Mouse (Mus musculus) bone marrow, adult 2 months (tissue): ENCODE measurements around the gene Clip3. TPM values are rescaled to one million over a fixed set of nuclear protein-coding genes. Genes with fewer than 3 reads are reported as not detected.

ENCODE experiments used
- H3K27ac ChIP-seq: fragments of 200-500 bp; 2 replicates; pipeline ENCODE4 v1.5.1; 2012; ENCODE audit warnings: low read depth, mild to moderate bottlenecking, control low read depth, inconsistent platforms, low read length; ENCODE audit not compliant: control insufficient read depth, poor library complexity, insufficient read depth
- H3K4me1 ChIP-seq: fragments of 200-500 bp; 2 replicates; pipeline ENCODE4 v1.6.1; 2011; ENCODE audit warnings: low read length; ENCODE audit not compliant: control insufficient read depth, insufficient read depth
- H3K4me3 ChIP-seq: fragments of 200-500 bp; replicated peaks from 2 replicates; pipeline ENCODE3; 2011; ENCODE audit warnings: mild to moderate bottlenecking, low read depth, low read length, control low read depth; ENCODE audit not compliant: control insufficient read depth
- CTCF ChIP-seq: fragments of 200-500 bp; IDR thresholded peaks from 2 replicates; pipeline ENCODE4 v1.5.1; 2011; ENCODE audit warnings: low read length, control low read depth; ENCODE audit not compliant: control insufficient read depth, insufficient read depth
- POLR2A ChIP-seq: fragments of 200-500 bp; IDR thresholded peaks from 2 replicates; pipeline ENCODE4 v1.6.1; 2011; ENCODE audit warnings: low read depth, mild to moderate bottlenecking, control low read depth, low read length, borderline replicate concordance; ENCODE audit not compliant: control insufficient read depth
- WGBS: fragments of 180-500 bp; shearing (Covaris S2); methylation state at CpG from one replicate; pipeline ENCODE4 v1.1.7; 2018; 5-methylcytosine and 5-hydroxymethylcytosine counted together
- polyA plus RNA-seq: library from polyadenylated mRNA; stranded (reverse); fragments of >200 nt; gene quantifications from 2 replicates; pipeline ENCODE4 v1.2.4, GENCODE M21; 2011; ENCODE audit warnings: low replicate concordance; ENCODE audit not compliant: missing spikeins, insufficient read depth, insufficient read length

The Clip3 gene
- polyA plus RNA-seq, 1 experiment = 3.5 TPM

DNA sequence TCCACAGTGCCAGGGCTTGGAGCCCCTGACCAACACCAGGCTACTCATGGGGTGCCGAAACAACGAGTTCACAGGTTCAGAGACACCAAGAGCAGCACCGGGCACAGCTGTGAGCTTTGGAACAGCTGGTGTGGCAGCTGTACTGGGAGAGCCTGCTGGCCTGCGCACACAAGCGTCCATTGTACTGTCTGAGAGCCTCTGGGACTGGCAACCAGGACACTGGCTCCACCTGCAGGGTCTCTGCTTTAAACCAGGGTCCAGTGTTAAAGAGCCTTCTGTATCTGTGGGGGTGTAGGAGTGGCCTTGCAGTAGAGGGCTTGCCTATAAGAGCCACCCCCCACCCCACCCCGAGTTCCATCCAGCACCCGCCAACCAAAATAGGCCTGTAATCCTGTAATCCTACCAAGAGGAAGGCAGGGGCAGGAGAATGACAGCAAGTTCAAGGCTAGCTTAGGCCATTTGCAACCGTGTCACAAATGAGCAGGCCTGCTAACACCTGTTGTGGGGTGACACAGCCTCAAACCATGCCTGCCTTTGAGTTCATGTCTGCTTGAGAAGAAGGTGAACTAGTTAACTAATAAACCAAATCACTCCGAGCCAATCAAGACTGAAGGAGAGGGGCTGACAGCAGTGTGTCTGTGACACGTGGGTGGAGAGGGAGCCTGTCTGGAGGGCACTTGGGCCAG lies 1.7 kb upstream of the Clip3 start:
- Histone ChIP-seq H3K4me3 (no peak overlapping the region), H3K27ac (no peak overlapping the region), H3K4me1 (no peaks in the 10 kb centered on the region)
- no peak for TF ChIP-seq POLR2A
- TF ChIP-seq CTCF = no peak
- 77% methylated on average over 10 of the region's 10 CpGs for WGBS

DNA sequence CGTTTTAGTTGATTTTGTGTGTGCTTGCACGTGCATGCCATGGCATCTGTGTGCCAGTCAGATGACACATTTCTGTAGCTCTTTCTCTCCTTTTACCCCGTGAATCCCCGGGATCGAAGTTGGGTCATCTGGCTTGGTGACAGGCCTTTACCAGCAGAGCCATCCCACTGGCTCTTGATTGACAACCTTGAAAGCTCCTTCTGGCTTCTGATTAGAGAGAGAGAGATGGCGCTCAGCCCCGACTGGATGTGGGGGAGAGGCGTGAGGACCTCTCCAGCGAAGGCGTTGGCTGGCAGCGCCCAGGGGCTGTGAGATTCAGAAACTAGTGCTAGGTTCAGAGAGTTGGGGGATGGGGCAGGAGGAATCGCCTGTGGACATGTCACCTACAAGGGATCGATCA lies 2.3 kb downstream of the Clip3 start:
- no peaks in the 10 kb centered on the region for H3K4me1 ChIP-seq
- TF ChIP-seq POLR2A (no peak), CTCF (no peak)
- WGBS = 82% methylated on average over 13 of the region's 13 CpGs
- no peak overlapping the region for H3K4me3 ChIP-seq
- H3K27ac ChIP-seq = no peak overlapping the region

DNA sequence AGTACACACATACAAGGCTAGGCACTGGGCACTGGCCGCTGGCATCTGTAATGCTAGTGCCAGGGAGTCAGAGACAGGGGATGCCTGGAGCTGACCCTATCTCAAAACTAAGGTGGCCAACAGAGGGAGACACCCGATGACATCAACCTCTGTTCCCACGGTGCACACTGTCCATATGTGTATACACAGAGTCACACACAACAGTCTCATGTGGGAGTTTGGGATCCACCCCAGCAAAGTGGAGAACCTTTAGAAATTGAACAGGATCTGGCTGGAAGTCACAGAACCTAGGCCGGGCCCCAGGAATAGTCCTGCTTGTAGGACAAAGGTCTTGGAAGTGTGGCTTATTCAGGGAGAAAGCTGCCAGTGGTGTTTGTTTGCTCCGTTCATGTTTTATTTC lies 2.8 kb downstream of the Clip3 start:
- no peaks in the 10 kb centered on the region for H3K4me1 ChIP-seq
- 79% methylated on average over 5 of the region's 5 CpGs for WGBS
- TF ChIP-seq POLR2A (no peak), CTCF (no peak)
- H3K4me3 ChIP-seq = no peak overlapping the region
- no peak overlapping the region for H3K27ac ChIP-seq

DNA sequence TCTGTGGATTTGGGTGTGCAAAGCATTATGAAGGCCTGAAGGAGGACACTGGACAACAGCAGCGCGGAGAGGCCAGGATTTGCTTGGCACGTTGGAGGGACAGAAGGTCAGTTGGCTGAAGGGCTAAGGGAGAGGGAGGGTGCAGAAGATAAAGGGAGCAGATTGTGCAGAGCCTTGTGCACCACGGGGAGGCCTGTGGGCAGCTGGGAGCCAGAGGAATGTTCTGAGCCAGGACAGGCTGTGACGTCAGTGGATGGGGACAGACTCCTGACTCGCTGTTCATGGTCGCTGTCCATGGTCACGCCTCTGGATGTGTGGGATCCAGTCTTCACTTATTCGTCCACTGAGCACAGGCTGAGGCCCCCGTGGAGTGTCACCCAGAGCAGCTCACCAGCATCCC lies 3.6 kb downstream of the Clip3 start:
- TF ChIP-seq CTCF (no peak), POLR2A (no peak)
- no peaks in the 10 kb centered on the region for H3K4me1 ChIP-seq
- 79% methylated on average over 10 of the region's 10 CpGs for WGBS
- H3K4me3 ChIP-seq = no peak overlapping the region
- no peak overlapping the region for H3K27ac ChIP-seq

DNA sequence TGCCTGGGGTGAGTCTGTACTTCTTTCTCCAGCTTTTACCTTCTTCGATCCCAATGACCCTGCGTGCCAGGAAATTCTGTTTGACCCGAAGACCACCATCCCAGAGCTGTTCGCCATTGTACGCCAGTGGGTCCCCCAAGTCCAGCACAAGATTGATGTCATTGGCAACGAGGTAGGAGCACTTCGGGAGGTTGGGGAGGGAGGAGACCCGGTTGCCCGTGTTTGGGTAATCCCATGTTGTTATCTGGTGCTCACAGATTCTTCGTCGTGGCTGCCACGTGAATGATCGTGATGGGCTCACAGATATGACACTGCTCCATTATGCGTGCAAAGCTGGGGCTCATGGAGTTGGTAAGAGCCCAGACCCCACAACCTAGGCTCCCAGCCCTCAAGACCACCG lies 5.3 kb downstream of the Clip3 start:
- TF ChIP-seq CTCF (no peak), POLR2A (no peak)

DNA sequence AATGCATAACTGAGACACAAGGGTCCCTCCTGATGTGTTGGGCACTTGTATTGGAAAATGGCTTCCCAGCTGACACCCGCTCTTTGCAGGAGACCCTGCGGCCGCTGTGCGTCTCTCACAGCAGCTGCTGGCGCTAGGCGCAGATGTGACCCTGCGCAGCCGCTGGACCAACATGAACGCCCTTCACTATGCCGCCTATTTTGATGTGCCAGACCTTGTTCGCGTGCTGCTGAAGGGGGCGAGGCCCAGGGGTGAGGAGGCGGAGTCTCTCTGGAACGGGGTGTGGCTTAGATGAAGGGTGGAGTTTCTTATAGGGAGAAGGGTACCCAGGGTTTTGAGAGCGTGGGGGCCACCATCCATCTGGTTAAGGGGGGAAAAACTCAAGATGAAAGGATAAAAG lies 5.7 kb downstream of the Clip3 start:
- Histone ChIP-seq H3K27ac (no peak overlapping the region), H3K4me3 (no peak overlapping the region), H3K4me1 (no peaks in the 10 kb centered on the region)
- no peak for TF ChIP-seq POLR2A
- WGBS = 87% methylated on average over 16 of the region's 16 CpGs

More for the DNA sequence above, 5.3 kb downstream of the Clip3 start:
- H3K27ac ChIP-seq = no peak overlapping the region
- H3K4me3 ChIP-seq = no peak overlapping the region
- no peaks in the 10 kb centered on the region for H3K4me1 ChIP-seq
- 80% methylated on average over 15 of the region's 15 CpGs for WGBS

DNA sequence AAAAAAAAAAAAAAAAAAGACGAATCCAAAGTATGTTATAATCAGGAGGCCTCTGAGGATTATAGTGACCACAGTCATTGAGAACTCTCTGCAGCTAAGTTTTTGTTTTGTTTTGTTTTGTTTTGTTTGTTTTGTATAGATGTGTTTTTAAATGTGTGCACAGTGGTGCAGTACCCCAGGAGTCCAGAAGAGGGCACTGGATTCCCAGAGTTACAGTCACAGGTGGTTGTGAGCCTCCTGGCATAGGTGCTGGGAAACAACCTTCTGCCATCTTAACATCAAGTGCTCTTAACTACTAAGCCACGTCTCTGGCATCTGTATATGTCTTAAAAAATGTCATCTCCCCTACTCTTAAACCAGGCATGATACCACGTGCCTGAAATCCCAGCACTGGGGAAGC lies 9.4 kb downstream of the Clip3 start:
- no peak overlapping the region for H3K27ac ChIP-seq
- peak; percentile 69 for TF ChIP-seq CTCF
- TF ChIP-seq POLR2A = no peak
- H3K4me1 ChIP-seq = no peaks in the 10 kb centered on the region
- WGBS = 62% methylated on average over 3 of the region's 3 CpGs
- no peak overlapping the region for H3K4me3 ChIP-seq

DNA sequence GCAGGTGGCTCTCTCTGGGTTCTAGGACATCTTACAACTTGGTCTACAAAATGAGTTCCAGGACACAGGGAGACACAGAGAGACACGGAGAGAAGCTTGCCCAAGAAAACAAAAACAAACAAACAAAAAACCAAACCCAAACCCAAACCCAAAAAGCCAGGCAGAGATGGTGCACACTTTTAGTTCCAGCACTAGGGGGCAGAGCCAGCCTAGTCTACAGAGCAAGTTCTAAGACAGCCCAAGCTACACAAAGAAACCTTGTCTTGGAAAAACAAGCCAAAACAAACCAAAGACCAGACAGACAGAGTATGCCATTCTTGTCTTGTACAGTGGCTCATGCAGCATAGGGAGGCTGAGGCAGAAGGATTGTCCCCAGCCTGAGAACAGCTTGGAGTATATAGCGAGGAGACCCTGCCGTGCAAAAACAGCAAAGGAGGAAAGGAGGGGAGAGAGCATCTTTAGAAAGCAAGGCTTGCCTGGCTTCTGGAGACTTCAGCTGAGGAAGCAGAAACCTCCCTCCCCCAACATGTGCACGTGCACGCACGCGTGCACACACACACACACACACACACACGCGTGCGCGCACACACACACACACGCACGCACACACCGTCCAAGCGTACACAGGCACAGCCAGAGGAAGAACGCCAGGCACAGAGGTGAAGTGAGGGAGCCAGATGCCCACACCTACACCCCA lies 14.7 kb downstream of the Clip3 start:
- Histone ChIP-seq H3K4me3 (no peak overlapping the region), H3K27ac (no peak overlapping the region), H3K4me1 (no peaks in the 10 kb centered on the region; the same call in 1 of the 2 replicates)
- TF ChIP-seq POLR2A (no peak), CTCF (peak; percentile 24)
- 85% methylated on average over 16 of the region's 16 CpGs for WGBS
